Mouse (Mus musculus) lung, postnatal 0 days (tissue): ENCODE measurements at regions not wholly inside any gene's neighbourhood (a gene's known extent, or its start where the extent isn't known, plus 50 kb on each side); places are given as distances from the start of the nearest gene placed in this dataset.

Source experiments
- CTCF ChIP-seq: IDR thresholded peaks from 2 replicates; pipeline ENCODE4 v1.5.1; 2016; ENCODE audit warnings: antibody characterized with exemption, mild to moderate bottlenecking
- EP300 ChIP-seq: IDR thresholded peaks from 2 replicates; pipeline ENCODE4 v1.6.1; 2016; ENCODE audit warnings: antibody characterized with exemption, mild to moderate bottlenecking, control low read depth

DNA sequence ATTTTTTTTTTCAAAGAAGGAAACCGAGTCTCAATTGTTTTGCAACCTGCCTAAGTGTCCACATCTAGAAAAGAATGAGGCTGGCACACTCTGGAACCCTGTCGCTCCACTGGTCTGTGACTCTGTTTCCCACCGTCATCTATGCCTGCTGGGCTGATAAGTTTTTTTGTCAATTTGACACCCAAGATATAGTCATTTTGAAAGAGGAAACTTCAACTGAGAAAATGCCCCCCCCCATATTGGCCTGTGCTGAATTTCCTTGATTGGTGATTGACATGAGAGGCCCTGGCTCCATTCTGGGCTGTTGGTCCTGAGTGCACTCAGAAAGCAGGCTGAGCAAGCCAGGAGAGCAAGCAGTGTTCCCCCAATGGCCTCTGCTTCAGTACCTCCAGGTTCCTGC, 71.6 kb upstream of the Vps8 start:
- TF ChIP-seq CTCF (no peak), EP300 (no peak)
